Mouse (Mus musculus): ENCODE data around the gene Vav3. TPM values are rescaled to one million over a fixed set of nuclear protein-coding genes. Genes with fewer than 3 reads are reported as not detected.
"Not testable (repeated sequence)": the region's sequence is repeated elsewhere in the genome, so short reads cannot be mapped to it uniquely, and the experiment has no call there.

Vav3 gene
- polyA plus RNA-seq, 1 experiment from 2014 or later, result 18.4 TPM

- WGBS, result 85% methylated on average over 3 of the region's 3 CpGs
- no peak for ATAC-seq (ENCODE audit: low FRiP score)
Measured at GRCm38 (mm10) chr3:109444077-109444476, 103.6 kb downstream of the Vav3 start.

GRCm38 (mm10) chr3:109446903-109447302 is 106.5 kb downstream of the Vav3 start:
- Histone ChIP-seq H3K4me1 (ENCODE audit: control insufficient read depth, insufficient read depth, low read length) (no peaks in the 10 kb centered on the region), H3K36me3 (ENCODE audit: control insufficient read depth, insufficient read depth, low read length) (no peaks in the 10 kb centered on the region), H3K27ac (ENCODE audit: low read depth, low read length) (no peak overlapping the region), H3K9ac (ENCODE audit: low read length) (no peak overlapping the region), H3K4me2 (no peak overlapping the region), H3K27me3 (ENCODE audit: control insufficient read depth, insufficient read depth, low read length) (no peaks in the 10 kb centered on the region), H3K9me3 (ENCODE audit: control insufficient read depth, low read length) (no peaks in the 10 kb centered on the region), H3K4me3 (ENCODE audit: low read depth, low read length) (no peak overlapping the region)
- DNase-seq (ENCODE audit: low spot score, missing footprints) (no peak), ATAC-seq (ENCODE audit: low FRiP score) (no peak)
- 75% methylated on average over 4 of the region's 4 CpGs for WGBS

More at GRCm38 (mm10) chr3:109444077-109444476, 103.6 kb downstream of the Vav3 start:
- no peaks in the 10 kb centered on the region for H3K9me3 ChIP-seq (ENCODE audit: control insufficient read depth, low read length)
- H3K4me1 ChIP-seq (ENCODE audit: control insufficient read depth, insufficient read depth, low read length), result no peaks in the 10 kb centered on the region
- no peak for DNase-seq (ENCODE audit: low spot score, missing footprints)
- no peak overlapping the region for H3K9ac ChIP-seq (ENCODE audit: low read length)
- no peak overlapping the region for H3K4me2 ChIP-seq
- H3K36me3 ChIP-seq (ENCODE audit: control insufficient read depth, insufficient read depth, low read length), result no peaks in the 10 kb centered on the region
- H3K27ac ChIP-seq (ENCODE audit: low read depth, low read length), result no peak overlapping the region
- H3K4me3 ChIP-seq (ENCODE audit: low read depth, low read length), result no peak overlapping the region
- H3K27me3 ChIP-seq (ENCODE audit: control insufficient read depth, insufficient read depth, low read length), result no peaks in the 10 kb centered on the region

- not testable (repeated sequence) for H3K9me3 ChIP-seq (ENCODE audit: control insufficient read depth, low read length); ATAC-seq (ENCODE audit: low FRiP score); H3K4me2 ChIP-seq; H3K4me3 ChIP-seq (ENCODE audit: low read depth, low read length); H3K9ac ChIP-seq (ENCODE audit: low read length); H3K27me3 ChIP-seq (ENCODE audit: control insufficient read depth, insufficient read depth, low read length); H3K27ac ChIP-seq (ENCODE audit: low read depth, low read length); H3K36me3 ChIP-seq (ENCODE audit: control insufficient read depth, insufficient read depth, low read length); H3K4me1 ChIP-seq (ENCODE audit: control insufficient read depth, insufficient read depth, low read length); DNase-seq (ENCODE audit: low spot score, missing footprints)
- 89% methylated on average over 5 of the region's 5 CpGs for WGBS
Measured at GRCm38 (mm10) chr3:109448249-109448648, 107.8 kb downstream of the Vav3 start.

- WGBS, result 90% methylated on average over 2 of the region's 2 CpGs
- no peak for DNase-seq (ENCODE audit: low spot score, missing footprints)
Measured at GRCm38 (mm10) chr3:109451966-109452365, 111.5 kb downstream of the Vav3 start.

GRCm38 (mm10) chr3:109454633-109455032 is 114.2 kb downstream of the Vav3 start:
- Histone ChIP-seq H3K36me3 (ENCODE audit: control insufficient read depth, insufficient read depth, low read length) (no peaks in the 10 kb centered on the region), H3K4me2 (no peak overlapping the region), H3K4me3 (ENCODE audit: low read depth, low read length) (no peak overlapping the region), H3K27me3 (ENCODE audit: control insufficient read depth, insufficient read depth, low read length) (no peaks in the 10 kb centered on the region), H3K27ac (ENCODE audit: low read depth, low read length) (no peak overlapping the region), H3K4me1 (ENCODE audit: control insufficient read depth, insufficient read depth, low read length) (no peaks in the 10 kb centered on the region), H3K9ac (ENCODE audit: low read length) (no peak overlapping the region), H3K9me3 (ENCODE audit: control insufficient read depth, low read length) (no peaks in the 10 kb centered on the region)
- whole genome bisulfite sequencing, result 83% methylated on average over 1 of the region's 1 CpGs
- ATAC-seq (ENCODE audit: low FRiP score) (no peak), DNase-seq (ENCODE audit: low spot score, missing footprints) (no peak)

More at GRCm38 (mm10) chr3:109451966-109452365, 111.5 kb downstream of the Vav3 start:
- no peaks in the 10 kb centered on the region for H3K9me3 ChIP-seq (ENCODE audit: control insufficient read depth, low read length)
- H3K4me3 ChIP-seq (ENCODE audit: low read depth, low read length), result no peak overlapping the region
- ATAC-seq (ENCODE audit: low FRiP score), result no peak
- no peaks in the 10 kb centered on the region for H3K27me3 ChIP-seq (ENCODE audit: control insufficient read depth, insufficient read depth, low read length)
- no peaks in the 10 kb centered on the region for H3K36me3 ChIP-seq (ENCODE audit: control insufficient read depth, insufficient read depth, low read length)
- H3K27ac ChIP-seq (ENCODE audit: low read depth, low read length), result no peak overlapping the region
- no peak overlapping the region for H3K9ac ChIP-seq (ENCODE audit: low read length)
- no peaks in the 10 kb centered on the region for H3K4me1 ChIP-seq (ENCODE audit: control insufficient read depth, insufficient read depth, low read length)
- H3K4me2 ChIP-seq, result no peak overlapping the region

- H3K4me3 ChIP-seq (ENCODE audit: low read depth, low read length), result no peak overlapping the region
- DNase-seq (ENCODE audit: low spot score, missing footprints), result peak; percentile 19
- ATAC-seq (ENCODE audit: low FRiP score), result no peak
- no peak overlapping the region for H3K9ac ChIP-seq (ENCODE audit: low read length)
- H3K27me3 ChIP-seq (ENCODE audit: control insufficient read depth, insufficient read depth, low read length), result no peaks in the 10 kb centered on the region
- no peak overlapping the region for H3K4me2 ChIP-seq
- no peaks in the 10 kb centered on the region for H3K4me1 ChIP-seq (ENCODE audit: control insufficient read depth, insufficient read depth, low read length)
- H3K36me3 ChIP-seq (ENCODE audit: control insufficient read depth, insufficient read depth, low read length), result no peaks in the 10 kb centered on the region
- no peaks in the 10 kb centered on the region for H3K9me3 ChIP-seq (ENCODE audit: control insufficient read depth, low read length)
- no peak overlapping the region for H3K27ac ChIP-seq (ENCODE audit: low read depth, low read length)
- WGBS, result 90% methylated on average over 1 of the region's 1 CpGs
Measured at GRCm38 (mm10) chr3:109456340-109456739, 115.9 kb downstream of the Vav3 start.

- WGBS, result 81% methylated on average over 6 of the region's 6 CpGs
- ATAC-seq (ENCODE audit: low FRiP score), result no peak
Measured at GRCm38 (mm10) chr3:109463684-109464083, 123.2 kb downstream of the Vav3 start.

GRCm38 (mm10) chr3:109464600-109464999 is 124.1 kb downstream of the Vav3 start:
- no peaks in the 10 kb centered on the region for H3K27me3 ChIP-seq (ENCODE audit: control insufficient read depth, insufficient read depth, low read length)
- no peak overlapping the region for H3K27ac ChIP-seq (ENCODE audit: low read depth, low read length)
- no peak overlapping the region for H3K4me3 ChIP-seq (ENCODE audit: low read depth, low read length)
- H3K9ac ChIP-seq (ENCODE audit: low read length), result no peak overlapping the region
- no peak overlapping the region for H3K4me2 ChIP-seq
- no peaks in the 10 kb centered on the region for H3K4me1 ChIP-seq (ENCODE audit: control insufficient read depth, insufficient read depth, low read length)
- DNase-seq (ENCODE audit: low spot score, missing footprints) (no peak), ATAC-seq (ENCODE audit: low FRiP score) (no peak)
- H3K36me3 ChIP-seq (ENCODE audit: control insufficient read depth, insufficient read depth, low read length), result no peaks in the 10 kb centered on the region
- 80% methylated on average over 8 of the region's 8 CpGs for WGBS
- H3K9me3 ChIP-seq (ENCODE audit: control insufficient read depth, low read length), result no peaks in the 10 kb centered on the region

More at GRCm38 (mm10) chr3:109463684-109464083, 123.2 kb downstream of the Vav3 start:
- Histone ChIP-seq H3K4me1 (ENCODE audit: control insufficient read depth, insufficient read depth, low read length) (no peaks in the 10 kb centered on the region), H3K4me2 (no peak overlapping the region), H3K9ac (ENCODE audit: low read length) (no peak overlapping the region), H3K4me3 (ENCODE audit: low read depth, low read length) (no peak overlapping the region), H3K27ac (ENCODE audit: low read depth, low read length) (no peak overlapping the region), H3K27me3 (ENCODE audit: control insufficient read depth, insufficient read depth, low read length) (no peaks in the 10 kb centered on the region), H3K36me3 (ENCODE audit: control insufficient read depth, insufficient read depth, low read length) (no peaks in the 10 kb centered on the region), H3K9me3 (ENCODE audit: control insufficient read depth, low read length) (no peaks in the 10 kb centered on the region)
- DNase-seq (ENCODE audit: low spot score, missing footprints), result peak; percentile 39

GRCm38 (mm10) chr3:109466541-109466940 is 126.1 kb downstream of the Vav3 start:
- Histone ChIP-seq H3K9me3 (ENCODE audit: control insufficient read depth, low read length) (no peaks in the 10 kb centered on the region), H3K9ac (ENCODE audit: low read length) (no peak overlapping the region), H3K27ac (ENCODE audit: low read depth, low read length) (no peak overlapping the region), H3K4me2 (no peak overlapping the region), H3K4me1 (ENCODE audit: control insufficient read depth, insufficient read depth, low read length) (no peaks in the 10 kb centered on the region), H3K4me3 (ENCODE audit: low read depth, low read length) (no peak overlapping the region), H3K36me3 (ENCODE audit: control insufficient read depth, insufficient read depth, low read length) (no peaks in the 10 kb centered on the region), H3K27me3 (ENCODE audit: control insufficient read depth, insufficient read depth, low read length) (no peaks in the 10 kb centered on the region)
- ATAC-seq (ENCODE audit: low FRiP score), result no peak
- no peak for DNase-seq (ENCODE audit: low spot score, missing footprints)

GRCm38 (mm10) chr3:109467288-109467687 is 126.8 kb downstream of the Vav3 start:
- DNase-seq (ENCODE audit: low spot score, missing footprints) (peak; percentile 59), ATAC-seq (ENCODE audit: low FRiP score) (no peak)
- Histone ChIP-seq H3K27ac (ENCODE audit: low read depth, low read length) (no peak overlapping the region), H3K4me3 (ENCODE audit: low read depth, low read length) (no peak overlapping the region), H3K36me3 (ENCODE audit: control insufficient read depth, insufficient read depth, low read length) (no peaks in the 10 kb centered on the region), H3K9me3 (ENCODE audit: control insufficient read depth, low read length) (no peaks in the 10 kb centered on the region), H3K27me3 (ENCODE audit: control insufficient read depth, insufficient read depth, low read length) (no peaks in the 10 kb centered on the region), H3K4me1 (ENCODE audit: control insufficient read depth, insufficient read depth, low read length) (no peaks in the 10 kb centered on the region), H3K4me2 (no peak overlapping the region), H3K9ac (ENCODE audit: low read length) (no peak overlapping the region)
- 82% methylated on average over 4 of the region's 4 CpGs for WGBS
